Mouse (Mus musculus) lung, adult 2 months (tissue): ENCODE data around the gene Mpped2.

ENCODE experiments used
- CTCF ChIP-seq: fragments of 200-500 bp; IDR thresholded peaks from 2 replicates; pipeline ENCODE4 v1.5.1; 2011; ENCODE audit warnings: mild to moderate bottlenecking, low read length, control low read depth; ENCODE audit not compliant: insufficient read depth
- POLR2A ChIP-seq: fragments of 200-500 bp; IDR thresholded peaks from 2 replicates; pipeline ENCODE4 v1.6.1; 2011; ENCODE audit warnings: low read depth, mild to moderate bottlenecking, control low read depth, low read length, borderline replicate concordance; ENCODE audit errors: extremely low read depth

DNA sequence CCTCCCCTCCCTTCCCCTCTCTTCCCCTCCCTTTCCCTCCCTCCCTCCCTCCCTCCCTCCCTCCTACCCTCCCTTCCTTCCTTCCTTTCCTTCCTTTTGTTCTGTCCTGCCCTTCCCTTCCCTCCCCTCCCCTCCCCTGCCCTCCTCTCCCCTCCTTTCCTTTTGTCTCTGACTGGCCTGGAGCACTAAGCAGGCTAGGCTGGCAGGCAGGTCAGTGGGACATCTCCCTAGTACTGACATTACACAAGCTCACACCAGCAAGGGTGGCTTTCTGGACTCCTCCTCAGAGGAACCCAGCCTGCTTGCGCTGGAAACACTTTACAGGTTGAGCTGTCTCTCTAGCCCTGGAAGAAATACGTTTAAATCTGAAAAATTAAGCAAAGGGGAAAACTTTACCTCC, 139.5 kb downstream of the Mpped2 start:
- no peak for TF ChIP-seq POLR2A
- TF ChIP-seq CTCF, result no peak
